Mouse (Mus musculus) ES-E14 (cell line): ENCODE measurements around the gene Cep57l1. TPM values are rescaled to one million over a fixed set of nuclear protein-coding genes. Genes with fewer than 3 reads are reported as not detected.

Experiments used
- DNase-seq: peaks from one replicate; pipeline ENCODE4 v3.0.0-alpha.2; 2013; ENCODE audit warnings: low read depth, low spot score
- H3K27ac ChIP-seq: 2 replicates; pipeline ENCODE4 v1.5.1; 2012; ENCODE audit warnings: low read depth, mild to moderate bottlenecking, low read length, moderate library complexity, mixed read lengths; ENCODE audit not compliant: poor library complexity, insufficient read depth, severe bottlenecking
- H3K36me3 ChIP-seq: 2 replicates; pipeline ENCODE4 v1.6.1; 2012; ENCODE audit warnings: mild to moderate bottlenecking, low read length, moderate library complexity, mixed read lengths; ENCODE audit not compliant: control insufficient read depth, poor library complexity, insufficient read depth, severe bottlenecking
- H3K4me1 ChIP-seq, 2 experiments: fragments of 150-350 bp in 1 of 2; sonication (generic) in 1 of 2; 2 replicates each; pipeline ENCODE4 v1.6.1; 2012; ENCODE audit warnings: low read length in 2 of 2, mild to moderate bottlenecking in 1 of 2, mixed read lengths in 1 of 2; ENCODE audit not compliant: control insufficient read depth in 2 of 2, insufficient read depth in 2 of 2, poor library complexity in 1 of 2
- H3K4me3 ChIP-seq, 2 experiments: fragments of 150-350 bp in 1 of 2; sonication (generic) in 1 of 2; 2 replicates each; pipeline ENCODE4 v1.5.1; 2012; ENCODE audit warnings: low read length in 2 of 2, low read depth in 1 of 2, mild to moderate bottlenecking in 1 of 2, mixed read lengths in 1 of 2; ENCODE audit not compliant: insufficient read depth in 1 of 2, poor library complexity in 1 of 2, severe bottlenecking in 1 of 2
- H3K9ac ChIP-seq: 2 replicates; pipeline ENCODE4 v1.6.1; 2012; ENCODE audit warnings: low read depth, mild to moderate bottlenecking, low read length, mixed read lengths; ENCODE audit not compliant: poor library complexity, insufficient read depth, severe bottlenecking
- H3K9me3 ChIP-seq: fragments of 150-350 bp; sonication (generic); 2 replicates; pipeline ENCODE4 v1.6.1; 2012; ENCODE audit warnings: low read depth, mild to moderate bottlenecking, low read length; ENCODE audit not compliant: control insufficient read depth, insufficient read depth
- CHD2 ChIP-seq: IDR thresholded peaks from 2 replicates; pipeline ENCODE4 v1.6.1; 2014; ENCODE audit warnings: mild to moderate bottlenecking, low read depth, low read length, inconsistent platforms
- HCFC1 ChIP-seq: IDR thresholded peaks from 2 replicates; pipeline ENCODE4 v1.6.1; 2012; ENCODE audit warnings: low read length, inconsistent platforms, borderline replicate concordance; ENCODE audit not compliant: insufficient read depth
- MAFK ChIP-seq: IDR thresholded peaks from 2 replicates; pipeline ENCODE4 v1.6.1; 2014; ENCODE audit warnings: mild to moderate bottlenecking, low read depth, low read length, inconsistent platforms; ENCODE audit not compliant: insufficient read depth
- ZC3H11A ChIP-seq: IDR thresholded peaks from 2 replicates; pipeline ENCODE4 v1.6.1; 2012; ENCODE audit warnings: low read depth, mild to moderate bottlenecking, inconsistent platforms, low read length, borderline replicate concordance
- ZNF384 ChIP-seq: IDR thresholded peaks from 2 replicates; pipeline ENCODE4 v1.6.1; 2012; ENCODE audit warnings: low read depth, low read length, inconsistent platforms
- in situ Hi-C, 2 experiments: fragments of 600-800 bp; cut with MboI; formaldehyde crosslinking; loops; one replicate each; pipeline ENCODE4 v1.15.1; 2025; ENCODE audit warnings: low sequenced_read_pairs in 2 of 2, inconsistent platforms in 1 of 2; ENCODE audit not compliant: unreplicated experiment in 2 of 2
- total RNA-seq: library from RNA; depleted of rRNA; stranded (reverse); fragments of 300-350 nt; gene quantifications from 2 replicates; pipeline ENCODE4 v1.2.3, GENCODE M21; 2012

Gene Cep57l1
- total RNA-seq, 1 experiment, result 32.0 TPM

DNA sequence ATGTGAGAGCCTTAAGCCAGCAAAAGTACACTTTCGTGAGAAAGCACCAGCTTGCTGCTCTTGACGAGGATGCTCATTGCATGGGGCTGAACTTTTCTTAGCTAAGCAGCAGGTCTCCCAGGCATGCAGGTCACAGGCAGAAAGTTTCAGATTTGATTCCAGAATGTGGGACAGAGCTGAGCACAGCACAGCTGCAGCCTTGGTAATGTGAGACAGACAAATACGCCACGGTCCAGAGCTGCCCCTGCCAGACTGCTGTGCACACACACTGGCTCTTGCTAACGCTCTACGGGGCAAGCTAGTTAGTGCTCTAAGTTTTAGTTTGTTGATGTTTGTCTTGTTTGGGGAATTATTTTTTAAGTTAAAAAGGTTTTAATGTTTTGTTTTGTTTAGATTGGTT lies 22.5 kb upstream of the Cep57l1 start:
- DNase-seq, result no peak
- TF ChIP-seq ZC3H11A (no peak), ZNF384 (no peak), CHD2 (no peak), MAFK (no peak), HCFC1 (no peak)
- in situ Hi-C loops, result loop anchor here in 1 of 2 experiments (10.0 kb wide), 1 partner anchor 463 kb away; no protein-coding TSS in a partner anchor
- H3K36me3 ChIP-seq, result no peaks in the 10 kb centered on the region
- H3K27ac ChIP-seq, result peak overlapping the region; percentile 8; the same call in 1 of the 2 replicates
- H3K9me3 ChIP-seq, result no peaks in the 10 kb centered on the region
- no peak overlapping the region for H3K4me3 ChIP-seq
- H3K9ac ChIP-seq, result peak overlapping the region; percentile 5; the same call in 1 of the 2 replicates
- peaks cover 0 to 12% of the 10 kb centered on the region in 2 experiments; a peak in 2 of 4 replicates for H3K4me1 ChIP-seq

DNA sequence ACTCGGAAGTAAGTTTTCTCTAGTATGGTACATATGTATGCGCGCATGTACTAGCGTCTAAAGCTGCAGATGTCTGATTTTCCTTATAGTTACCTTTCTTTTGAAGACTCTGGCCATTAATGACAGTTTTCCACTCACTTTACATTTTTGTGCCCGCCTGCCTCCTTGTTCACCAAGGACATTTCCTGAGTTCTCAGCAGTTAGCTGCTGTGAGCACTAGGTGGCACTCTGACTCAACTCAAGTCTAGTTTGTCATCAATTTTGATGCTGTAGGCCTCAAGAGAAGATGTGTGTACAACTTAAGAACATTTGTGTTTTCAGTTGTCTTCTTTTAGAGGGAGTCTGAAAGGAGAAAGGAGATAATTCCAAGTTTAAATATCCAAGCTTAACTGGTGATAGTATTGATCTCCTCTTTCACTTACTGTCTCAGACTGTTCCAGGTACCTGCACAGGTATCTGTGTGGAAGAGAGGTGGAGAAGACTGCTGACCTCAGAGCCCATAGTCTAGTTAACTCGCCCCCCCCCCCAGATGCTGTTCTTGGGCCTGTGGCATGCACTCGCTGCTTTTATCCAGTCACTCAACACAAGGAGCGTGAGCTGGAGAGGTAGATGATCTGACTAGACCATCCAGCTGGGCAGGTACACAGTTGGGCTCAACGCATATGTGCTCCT lies 21.3 kb upstream of the Cep57l1 start:
- DNase-seq, result peak; percentile 60
- Histone ChIP-seq H3K27ac (peak overlapping the region; percentile 73; the same call in 1 of the 2 replicates), H3K36me3 (no peaks in the 10 kb centered on the region), H3K4me1 (peaks cover 0 to 12% of the 10 kb centered on the region in 2 experiments; a peak in 2 of 4 replicates), H3K9ac (peak overlapping the region; percentile 8; the same call in 1 of the 2 replicates), H3K4me3 (no peak overlapping the region), H3K9me3 (no peaks in the 10 kb centered on the region)
- TF ChIP-seq MAFK (no peak), HCFC1 (no peak), ZC3H11A (no peak), ZNF384 (no peak), CHD2 (no peak)
- in situ Hi-C loops, result loop anchor here in 1 of 2 experiments (10.0 kb wide), 1 partner anchor 464 kb away; no protein-coding TSS in a partner anchor

DNA sequence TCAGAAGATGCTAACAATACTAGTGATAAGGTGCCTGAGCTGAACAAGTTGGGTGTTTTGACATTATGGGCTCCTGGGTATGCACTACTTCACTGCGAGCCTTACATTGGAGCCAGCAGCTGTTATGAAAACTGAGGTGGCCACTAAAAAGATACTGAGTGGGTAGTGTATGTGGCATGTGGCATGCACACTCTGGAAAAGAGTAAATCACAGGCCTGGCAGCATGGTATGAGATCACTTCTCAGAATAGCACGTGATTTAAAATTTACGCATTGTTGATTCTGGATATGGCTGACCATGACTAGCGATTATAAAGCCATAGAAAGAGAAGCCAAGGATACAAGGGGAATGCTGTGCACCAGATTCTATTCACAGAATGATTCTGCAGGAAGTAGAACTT lies 20.8 kb upstream of the Cep57l1 start:
- peak overlapping the region; percentile 73; the same call in 1 of the 2 replicates for H3K27ac ChIP-seq
- in situ Hi-C loops, result loop anchor here in 1 of 2 experiments (10.0 kb wide), 1 partner anchor 464 kb away; no protein-coding TSS in a partner anchor
- H3K9ac ChIP-seq, result no peak overlapping the region
- H3K9me3 ChIP-seq, result no peaks in the 10 kb centered on the region
- H3K36me3 ChIP-seq, result no peaks in the 10 kb centered on the region
- peaks cover 0 to 12% of the 10 kb centered on the region in 2 experiments; a peak in 2 of 4 replicates for H3K4me1 ChIP-seq
- no peak overlapping the region for H3K4me3 ChIP-seq
- no peak for DNase-seq
- TF ChIP-seq CHD2 (no peak), ZC3H11A (no peak), ZNF384 (no peak), HCFC1 (no peak), MAFK (no peak)

DNA sequence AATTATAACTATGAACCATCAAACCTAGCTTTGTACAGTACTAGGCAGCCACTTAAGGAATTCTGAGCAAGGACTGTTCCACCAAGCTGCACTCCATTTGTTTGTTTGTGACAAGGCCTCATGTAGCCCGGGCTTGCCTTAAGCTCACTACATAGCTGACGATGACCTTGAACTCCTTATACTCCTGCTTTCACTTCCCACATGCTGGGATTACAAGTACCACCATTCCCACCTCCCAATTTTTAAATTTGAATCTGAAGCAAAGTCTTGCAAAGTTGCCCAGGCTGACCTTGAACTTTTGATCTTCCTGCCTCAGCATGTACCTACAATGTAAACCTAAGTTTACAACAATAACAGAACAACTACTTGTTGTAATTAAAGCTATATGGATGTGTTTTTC lies 20.3 kb upstream of the Cep57l1 start:
- H3K9me3 ChIP-seq, result no peaks in the 10 kb centered on the region
- no peak overlapping the region for H3K4me3 ChIP-seq
- H3K27ac ChIP-seq, result peak overlapping the region; percentile 65; the same call in 1 of the 2 replicates
- no peak for TF ChIP-seq ZNF384
- no peak for TF ChIP-seq ZC3H11A
- TF ChIP-seq HCFC1, result no peak
- TF ChIP-seq CHD2, result no peak
- no peak for TF ChIP-seq MAFK
- no peaks in the 10 kb centered on the region for H3K36me3 ChIP-seq
- peak; percentile 61 for DNase-seq
- peaks cover 0 to 12% of the 10 kb centered on the region in 2 experiments; a peak in 2 of 4 replicates for H3K4me1 ChIP-seq
- H3K9ac ChIP-seq, result no peak overlapping the region
- in situ Hi-C loops, result loop anchor here in 1 of 2 experiments (10.0 kb wide), 1 partner anchor 465 kb away; no protein-coding TSS in a partner anchor
